Mouse (Mus musculus): ENCODE data around the gene Ctcfl.

GRCm38 (mm10) chr2:173106889-173107785, 12.2 kb downstream of the Ctcfl start:
- TF ChIP-seq CTCF (IDR thresholded peaks at IDR 0.05; ENCODE audit: low read depth, low read length) (peak; percentile 57), POLR2A (IDR thresholded peaks at IDR 0.05; ENCODE audit: insufficient read depth, low read length) (no peak), EP300 (IDR thresholded peaks at IDR 0.05; ENCODE audit: insufficient read depth, low read depth, low read length) (no peak)

Data from ES-Bruce4 (cell line).